Mouse (Mus musculus) heart, adult 2 months (tissue): ENCODE data around the gene Ccnd3. TPM values are rescaled to one million over a fixed set of nuclear protein-coding genes. Genes with fewer than 3 reads are reported as not detected.

Experiments used
- DNase-seq, 2 experiments: peaks; one replicate each; pipeline ENCODE4 v3.0.0; 2021
- H3K27ac ChIP-seq: fragments of 200-600 bp; 2 replicates; pipeline ENCODE4 v1.8.1; 2022
- H3K27me3 ChIP-seq: fragments of 200-500 bp; 2 replicates; pipeline ENCODE4 v1.6.1; 2012; ENCODE audit warnings: mild to moderate bottlenecking, low read length, inconsistent platforms, mixed read lengths; ENCODE audit not compliant: control insufficient read depth, insufficient read depth
- H3K36me3 ChIP-seq: fragments of 200-500 bp; 2 replicates; pipeline ENCODE4 v1.6.1; 2012; ENCODE audit warnings: low read length, inconsistent platforms; ENCODE audit not compliant: control insufficient read depth, insufficient read depth
- H3K4me1 ChIP-seq: fragments of 200-500 bp; 2 replicates; pipeline ENCODE4 v1.6.1; 2011; ENCODE audit warnings: low read length; ENCODE audit not compliant: control insufficient read depth, insufficient read depth
- H3K4me3 ChIP-seq: fragments of 200-600 bp; 2 replicates; pipeline ENCODE4 v1.8.1; 2022
- H3K79me2 ChIP-seq: fragments of 200-500 bp; replicated peaks from 2 replicates; pipeline ENCODE4 v1.6.1; 2012; ENCODE audit warnings: mild to moderate bottlenecking, inconsistent platforms, low read length, moderate library complexity, mixed read lengths; ENCODE audit not compliant: control insufficient read depth, insufficient read depth
- H3K9ac ChIP-seq: fragments of 200-500 bp; 2 replicates; pipeline ENCODE4 v1.6.1; 2012; ENCODE audit warnings: low read depth, mild to moderate bottlenecking, control low read depth, inconsistent platforms, low read length, mixed read lengths
- CTCF ChIP-seq: fragments of 200-600 bp; IDR thresholded peaks from 2 replicates; pipeline ENCODE4 v1.8.1; 2022; ENCODE audit warnings: antibody characterized with exemption, mild to moderate bottlenecking, moderate library complexity
- EP300 ChIP-seq: fragments of 200-500 bp; IDR thresholded peaks from 2 replicates; pipeline ENCODE4 v1.6.1; 2011; ENCODE audit warnings: low read depth, low read length, control low read depth; ENCODE audit not compliant: insufficient read depth
- POLR2A ChIP-seq: fragments of 200-500 bp; IDR thresholded peaks from 2 replicates; pipeline ENCODE4 v1.6.1; 2011; ENCODE audit warnings: mild to moderate bottlenecking, low read depth, low read length, control low read depth; ENCODE audit not compliant: insufficient read depth
- WGBS: fragments of 180-500 bp; shearing (Covaris S2); methylation state at CpG from one replicate; pipeline ENCODE4 v1.1.7; 2018; 5-methylcytosine and 5-hydroxymethylcytosine counted together
- intact Hi-C: fragments of 180-260 bp; cut with DNase I; formaldehyde crosslinking; loops from one replicate; pipeline ENCODE4 v1.15.1; 2025
- polyA plus RNA-seq: library from polyadenylated mRNA; depleted of rRNA; stranded (reverse); fragments of >200 nt; gene quantifications from 2 replicates; pipeline ENCODE4 v1.2.3, GENCODE M21; 2012
- total RNA-seq, 2 experiments: library from RNA; stranded (reverse); gene quantifications; 2 replicates each; pipeline ENCODE4 v1.2.3; 2021

Gene Ccnd3
- total and polyA plus RNA-seq, 3 experiments, result 75.1 to 83.7 (median 75.9) TPM

DNA sequence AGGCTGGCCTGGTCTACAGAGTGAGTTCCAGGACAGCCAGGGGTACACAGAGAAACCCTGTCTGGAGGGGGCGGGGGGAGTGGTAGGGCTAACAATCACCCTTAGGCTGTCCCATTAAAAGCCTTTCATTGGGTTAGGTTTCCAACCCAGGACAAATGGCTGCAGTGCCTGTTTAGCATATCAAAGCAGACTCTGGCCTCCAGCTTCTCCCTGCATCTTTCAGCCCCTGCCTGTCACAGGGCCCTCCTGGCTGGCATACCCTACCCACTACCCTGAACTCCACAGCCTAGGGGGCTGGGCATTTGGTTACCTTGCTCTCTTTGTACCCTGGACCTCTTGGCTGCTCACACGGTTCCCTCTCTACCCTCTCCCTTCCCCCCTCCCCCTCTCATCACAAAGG lies 61.3 kb downstream of the Ccnd3 start:
- WGBS, result 71% methylated on average over 2 of the region's 2 CpGs

DNA sequence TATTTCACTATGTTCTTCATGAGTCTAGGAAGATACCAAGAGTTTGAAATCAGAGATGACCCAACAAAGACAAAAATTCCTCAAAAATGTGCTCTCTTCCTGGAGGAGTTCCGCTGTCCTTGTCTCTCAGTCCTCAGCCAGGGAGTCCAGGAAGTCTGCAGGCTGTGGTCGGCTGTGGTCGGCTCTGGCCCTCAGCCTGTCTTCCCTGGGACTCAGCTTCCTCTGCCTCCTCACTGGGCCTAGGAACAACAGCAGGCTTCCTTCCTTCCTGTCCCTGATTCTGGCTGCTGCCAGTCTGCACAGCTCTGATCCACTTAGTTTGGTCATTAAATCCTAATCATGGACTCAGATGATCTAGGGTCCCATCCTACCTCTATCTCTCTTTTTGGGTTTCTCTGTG lies 62.4 kb downstream of the Ccnd3 start:
- intact Hi-C loops, result no loop called here
- peak overlapping the region; percentile 31 for H3K27ac ChIP-seq
- H3K79me2 ChIP-seq, result no peaks in the 10 kb centered on the region
- no peak overlapping the region for H3K4me3 ChIP-seq
- TF ChIP-seq CTCF (no peak), EP300 (0 out of 2 replicates have a peak, but pooled peaks have one; percentile 12)
- DNase-seq, result peak in 1 of 2 experiments; percentile 25
- 25% methylated on average over 3 of the region's 3 CpGs for WGBS
- no peaks in the 10 kb centered on the region for H3K27me3 ChIP-seq
- H3K36me3 ChIP-seq, result no peaks in the 10 kb centered on the region
- no peak overlapping the region for H3K9ac ChIP-seq
- H3K4me1 ChIP-seq, result peaks cover 8% of the 10 kb centered on the region

More for the DNA sequence above, 61.3 kb downstream of the Ccnd3 start:
- Histone ChIP-seq H3K36me3 (no peaks in the 10 kb centered on the region), H3K4me1 (peaks cover 8% of the 10 kb centered on the region), H3K79me2 (no peaks in the 10 kb centered on the region), H3K4me3 (no peak overlapping the region), H3K9ac (no peak overlapping the region), H3K27ac (no peak overlapping the region), H3K27me3 (no peaks in the 10 kb centered on the region)
- intact Hi-C loops, result no loop called here
- no peak for DNase-seq
- TF ChIP-seq POLR2A (no peak), CTCF (no peak), EP300 (no peak)

DNA sequence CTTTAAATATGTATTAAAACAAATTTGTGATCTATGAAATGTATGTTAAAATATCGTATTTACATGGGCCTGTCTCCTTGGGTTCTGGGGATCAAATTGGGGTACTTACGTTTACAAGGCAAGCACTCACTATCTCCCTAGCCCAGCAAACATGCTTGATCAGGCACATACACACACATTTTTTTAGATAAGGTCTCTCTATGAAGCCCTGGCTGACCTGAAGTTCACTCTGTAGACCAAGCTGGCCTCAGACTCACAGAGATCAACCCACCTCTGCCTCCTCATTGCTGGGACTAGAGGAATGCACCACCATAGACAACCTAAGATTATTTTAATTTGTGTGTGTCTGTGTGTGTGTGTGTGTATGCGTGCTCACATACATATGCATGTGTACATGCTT lies 63.5 kb downstream of the Ccnd3 start:
- H3K4me3 ChIP-seq, result no peak overlapping the region
- H3K4me1 ChIP-seq, result peaks cover 8% of the 10 kb centered on the region
- H3K36me3 ChIP-seq, result no peaks in the 10 kb centered on the region
- H3K27me3 ChIP-seq, result no peaks in the 10 kb centered on the region
- no peak for DNase-seq
- no peaks in the 10 kb centered on the region for H3K79me2 ChIP-seq
- no peak overlapping the region for H3K27ac ChIP-seq
- intact Hi-C loops, result no loop called here
- no peak for TF ChIP-seq POLR2A
- no peak for TF ChIP-seq CTCF
- TF ChIP-seq EP300, result no peak
- H3K9ac ChIP-seq, result no peak overlapping the region
- WGBS, result 98% methylated on average over 3 of the region's 3 CpGs

DNA sequence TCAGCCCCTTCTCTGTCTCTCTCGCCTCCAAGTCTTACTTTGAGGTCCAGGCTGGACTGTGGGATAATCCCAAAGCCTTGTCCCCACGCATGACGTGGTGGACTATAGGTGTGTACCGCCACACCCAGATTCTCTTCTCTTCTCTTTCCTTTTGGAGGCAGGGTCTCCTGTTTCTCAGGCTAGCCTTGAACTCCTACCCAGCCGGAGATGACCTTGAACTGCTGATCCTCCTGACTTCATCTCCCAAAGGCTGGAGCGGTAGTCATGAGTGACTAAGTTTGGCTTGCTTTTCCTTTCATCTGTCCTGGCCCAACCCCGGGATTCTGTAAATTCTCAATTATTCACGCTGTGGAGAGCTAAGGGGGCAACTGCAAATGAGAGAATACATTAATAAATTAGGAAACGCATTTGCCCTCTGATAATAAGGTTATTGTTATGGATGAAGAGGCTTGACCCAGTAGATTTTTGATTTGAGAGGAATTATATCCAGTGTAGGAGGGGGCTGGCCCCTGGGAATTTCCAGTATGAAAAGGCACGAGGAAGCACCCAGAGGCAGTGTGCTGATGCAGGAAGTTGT lies 64.2 kb downstream of the Ccnd3 start:
- H3K79me2 ChIP-seq, result no peaks in the 10 kb centered on the region
- intact Hi-C loops, result no loop called here
- no peaks in the 10 kb centered on the region for H3K36me3 ChIP-seq
- no peak for TF ChIP-seq CTCF
- no peak for TF ChIP-seq POLR2A
- TF ChIP-seq EP300, result no peak
- 77% methylated on average over 10 of the region's 10 CpGs for WGBS
- peaks cover 8% of the 10 kb centered on the region for H3K4me1 ChIP-seq
- H3K4me3 ChIP-seq, result no peak overlapping the region
- DNase-seq, result no peak
- no peak overlapping the region for H3K27ac ChIP-seq
- no peak overlapping the region for H3K9ac ChIP-seq
- no peaks in the 10 kb centered on the region for H3K27me3 ChIP-seq

DNA sequence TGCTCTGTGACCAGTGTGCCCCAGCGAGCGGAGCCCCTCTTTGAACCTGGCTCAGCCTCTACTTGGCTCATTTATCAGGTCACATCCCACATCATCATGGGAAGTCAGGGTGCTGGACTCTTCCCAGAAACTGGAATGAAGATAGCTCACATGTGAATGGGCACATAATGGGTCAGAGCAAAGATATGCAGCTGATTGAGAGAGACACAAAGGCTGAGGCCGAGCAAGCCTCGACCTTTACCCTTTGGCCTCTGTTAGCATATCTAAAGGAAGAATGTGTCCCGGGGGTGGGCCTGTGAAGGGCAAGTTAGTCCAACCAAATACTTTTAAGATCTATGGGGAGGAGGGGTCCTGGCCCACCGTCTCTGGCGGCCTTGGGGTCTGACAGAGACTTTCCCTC lies 66.8 kb downstream of the Ccnd3 start:
- Histone ChIP-seq H3K27me3 (no peaks in the 10 kb centered on the region), H3K4me3 (no peak overlapping the region), H3K79me2 (no peaks in the 10 kb centered on the region), H3K27ac (no peak overlapping the region), H3K4me1 (peaks cover 7% of the 10 kb centered on the region), H3K9ac (no peak overlapping the region), H3K36me3 (no peaks in the 10 kb centered on the region)
- TF ChIP-seq CTCF (no peak), EP300 (no peak)
- intact Hi-C loops, result no loop called here
- DNase-seq, result no peak
- WGBS, result 69% methylated on average over 7 of the region's 7 CpGs

DNA sequence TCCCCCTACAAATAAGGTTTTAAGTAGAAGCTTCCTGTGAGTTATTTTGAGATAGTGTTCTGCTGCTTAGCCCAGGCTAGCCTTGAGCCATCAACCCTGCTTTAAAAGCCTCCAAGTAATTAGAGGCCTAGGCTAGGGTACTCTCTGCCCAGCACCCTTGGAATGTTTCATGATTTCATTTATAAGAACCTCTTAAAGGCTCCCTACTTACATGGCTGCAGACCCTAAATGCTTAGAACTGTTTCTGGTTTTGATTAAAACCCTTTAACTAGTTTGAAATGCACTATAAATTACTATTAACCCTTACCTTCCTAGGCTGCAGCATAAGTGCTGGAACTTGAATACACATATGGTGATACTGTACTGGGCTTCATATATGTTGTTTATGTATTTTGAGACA lies 67.6 kb downstream of the Ccnd3 start:
- no peak for TF ChIP-seq POLR2A
- TF ChIP-seq EP300, result no peak
- no peak for TF ChIP-seq CTCF
- H3K4me3 ChIP-seq, result no peak overlapping the region
- no peak for DNase-seq
- H3K36me3 ChIP-seq, result no peaks in the 10 kb centered on the region
- peaks cover 2% of the 10 kb centered on the region; the same call in 1 of the 2 replicates for H3K4me1 ChIP-seq
- intact Hi-C loops, result no loop called here
- no peaks in the 10 kb centered on the region for H3K27me3 ChIP-seq
- H3K9ac ChIP-seq, result no peak overlapping the region
- no peaks in the 10 kb centered on the region for H3K79me2 ChIP-seq
- H3K27ac ChIP-seq, result no peak overlapping the region
